Mouse (Mus musculus) thymus, adult 2 months (tissue): ENCODE measurements around the gene Parvg.

Experiments
- CTCF ChIP-seq: fragments of 200-500 bp; IDR thresholded peaks from 2 replicates; pipeline ENCODE4 v1.5.1; 2012; ENCODE audit warnings: mild to moderate bottlenecking, control low read depth, low read length, moderate library complexity, borderline replicate concordance; ENCODE audit not compliant: control insufficient read depth, poor library complexity, insufficient read depth; ENCODE audit errors: extremely low read depth
- POLR2A ChIP-seq: fragments of 200-500 bp; IDR thresholded peaks from 2 replicates; pipeline ENCODE4 v1.6.1; 2012; ENCODE audit warnings: mild to moderate bottlenecking, low read length, control low read depth, moderate library complexity; ENCODE audit not compliant: control insufficient read depth, poor library complexity, insufficient read depth; ENCODE audit errors: extremely low read depth

DNA sequence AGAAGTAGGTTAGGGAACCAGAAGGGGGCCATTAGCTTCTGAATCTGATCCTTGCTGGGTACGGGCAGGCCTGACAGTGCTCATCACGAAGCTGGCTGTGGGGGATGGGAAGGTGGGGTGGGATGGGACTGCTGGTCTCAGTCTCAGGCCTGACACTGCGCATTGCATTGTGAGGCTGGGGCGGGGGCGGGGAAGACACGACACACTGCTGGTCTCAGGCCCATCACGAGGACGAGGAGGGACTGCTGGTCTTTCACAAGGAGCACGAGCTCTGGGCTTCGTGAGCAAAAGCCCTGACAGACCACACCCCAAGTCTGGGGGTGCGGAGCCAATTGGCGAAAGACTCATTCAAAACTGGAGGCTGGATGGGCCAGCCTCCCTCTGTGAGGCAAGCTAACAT, 1.9 kb downstream of the Parvg start:
- TF ChIP-seq POLR2A (no peak), CTCF (no peak)
